Mouse (Mus musculus): ENCODE measurements around the gene Nacc1.
A peak's percentile ranks its signal among the peaks of the same experiment; 100 is the strongest.

Gene Nacc1

GRCm38 (mm10) chr8:84662581-84663065 lies 25.0 kb downstream of the Nacc1 start, which contains the start of gene Ier2:
Gene Ier2, minus strand, starts transcription at chr8:84662852.
- peak; percentile 93 for DNase-seq (ENCODE audit: low spot score)

- no peak for DNase-seq (ENCODE audit: low spot score)
Measured at GRCm38 (mm10) chr8:84661961-84662571, 25.6 kb downstream of the Nacc1 start.

GRCm38 (mm10) chr8:84661458-84661871 lies 26.2 kb downstream of the Nacc1 start:
- DNase-seq (ENCODE audit: low spot score): peak; percentile 83

GRCm38 (mm10) chr8:84660819-84661457 lies 26.7 kb downstream of the Nacc1 start:
- DNase-seq (ENCODE audit: low spot score): no peak

- peak; percentile 47 for DNase-seq (ENCODE audit: low spot score)
Measured at GRCm38 (mm10) chr8:84659936-84660818, 27.5 kb downstream of the Nacc1 start.

GRCm38 (mm10) chr8:84658951-84659350 lies 28.7 kb downstream of the Nacc1 start:
- no peak for DNase-seq (ENCODE audit: low spot score)

GRCm38 (mm10) chr8:84657680-84658079 lies 30.0 kb downstream of the Nacc1 start:
- no peak for DNase-seq (ENCODE audit: low spot score)

GRCm38 (mm10) chr8:84657203-84657602 lies 30.5 kb downstream of the Nacc1 start:
- DNase-seq (ENCODE audit: low spot score): no peak

- DNase-seq (ENCODE audit: low spot score): peak; percentile 63
Measured at GRCm38 (mm10) chr8:84656641-84657126, 31.0 kb downstream of the Nacc1 start.

GRCm38 (mm10) chr8:84656191-84656525 lies 31.5 kb downstream of the Nacc1 start:
- no peak for DNase-seq (ENCODE audit: low spot score)

- no peak for DNase-seq (ENCODE audit: low spot score)
Measured at GRCm38 (mm10) chr8:84655336-84656190, 32.1 kb downstream of the Nacc1 start.

- no peak for DNase-seq (ENCODE audit: low spot score)
Measured at GRCm38 (mm10) chr8:84654597-84654996, 33.1 kb downstream of the Nacc1 start.

- no peak for DNase-seq (ENCODE audit: low spot score)
Measured at GRCm38 (mm10) chr8:84653092-84653631, 34.5 kb downstream of the Nacc1 start.

- DNase-seq (ENCODE audit: low spot score): no peak
Measured at GRCm38 (mm10) chr8:84650213-84650612, 37.4 kb downstream of the Nacc1 start.

- no peak for DNase-seq (ENCODE audit: low spot score)
Measured at GRCm38 (mm10) chr8:84647461-84647901, 40.2 kb downstream of the Nacc1 start.

GRCm38 (mm10) chr8:84646800-84647199 lies 40.9 kb downstream of the Nacc1 start:
- DNase-seq (ENCODE audit: low spot score): no peak

- no peak for DNase-seq (ENCODE audit: low spot score)
Measured at GRCm38 (mm10) chr8:84643019-84643418, 44.6 kb downstream of the Nacc1 start.

GRCm38 (mm10) chr8:84641578-84642361 lies 45.9 kb downstream of the Nacc1 start:
- no peak for DNase-seq (ENCODE audit: low spot score)

- no peak for DNase-seq (ENCODE audit: low spot score)
Measured at GRCm38 (mm10) chr8:84640617-84641294, 46.9 kb downstream of the Nacc1 start.
